Mouse (Mus musculus): Measurements from ENCODE around the gene Rln3. TPM values are rescaled to one million over a fixed set of nuclear protein-coding genes. Genes with fewer than 3 reads are reported as not detected.
A peak's percentile ranks its signal among the peaks of the same experiment; 100 is the strongest.

Rln3 gene
- polyA plus RNA-seq, 1 experiment from 2014 or later, result 0.67 TPM

DNA sequence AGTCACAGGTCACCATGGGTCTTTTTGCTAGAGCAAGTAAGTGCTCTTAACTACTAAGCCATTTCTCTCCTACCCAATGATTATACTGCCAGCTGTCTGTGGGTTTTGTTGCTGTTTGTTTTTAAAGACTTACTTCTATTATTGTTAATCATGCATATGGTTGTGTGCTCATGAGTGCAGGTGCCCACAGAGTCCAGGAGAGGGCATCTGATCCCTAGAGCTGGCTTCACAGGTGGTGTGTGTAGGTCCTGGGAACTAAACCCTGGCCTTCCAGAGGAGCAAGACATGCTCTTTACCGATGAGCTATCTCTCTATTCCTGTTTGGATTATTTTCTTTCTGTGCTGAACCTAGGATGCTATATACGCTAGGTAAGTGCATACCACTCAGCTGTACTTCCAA lies 14.4 kb upstream of the Rln3 start:
- no peak for DNase-seq (ENCODE audit: low spot score)
- WGBS, result 81% methylated on average over 2 of the region's 2 CpGs
- no peaks in the 10 kb centered on the region for H3K36me3 ChIP-seq
- no peaks in the 10 kb centered on the region for H3K4me1 ChIP-seq
- no peak overlapping the region for H3K4me3 ChIP-seq
- 0 out of 2 replicates have a peak, but pooled peaks cover 6% of the 10 kb centered on the region for H3K27me3 ChIP-seq (ENCODE audit: insufficient read depth, poor library complexity, severe bottlenecking)
- no peak overlapping the region for H3K27ac ChIP-seq
- H3K9me3 ChIP-seq, result no peaks in the 10 kb centered on the region

DNA sequence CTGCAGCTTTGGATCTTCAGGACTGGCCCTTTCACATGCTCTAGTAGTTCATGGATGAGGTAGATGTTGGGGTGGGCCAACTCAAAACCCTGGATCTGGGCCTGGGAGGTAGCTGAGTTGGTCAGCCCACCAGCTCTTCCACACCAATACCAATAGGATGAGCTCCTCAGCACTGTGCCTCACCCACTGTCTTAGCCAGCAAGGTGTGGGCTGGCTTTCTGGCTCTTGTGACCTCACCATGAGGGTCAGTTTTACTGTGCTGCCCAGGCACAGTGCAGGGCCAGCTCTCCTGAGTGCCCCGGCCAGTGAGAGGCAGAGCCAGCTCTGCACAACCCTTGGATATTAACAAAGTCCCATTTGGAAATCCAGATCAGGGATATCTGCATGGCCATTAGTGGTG lies 13.0 kb upstream of the Rln3 start:
- H3K36me3 ChIP-seq, result no peaks in the 10 kb centered on the region
- no peaks in the 10 kb centered on the region; the same call in 1 of the 2 replicates for H3K4me1 ChIP-seq
- H3K9me3 ChIP-seq, result no peaks in the 10 kb centered on the region
- 76% methylated on average over 1 of the region's 1 CpGs for WGBS
- H3K27me3 ChIP-seq (ENCODE audit: insufficient read depth, poor library complexity, severe bottlenecking), result 0 out of 2 replicates have a peak, but pooled peaks cover 6% of the 10 kb centered on the region
- DNase-seq (ENCODE audit: low spot score), result no peak
- H3K4me3 ChIP-seq, result no peak overlapping the region
- H3K27ac ChIP-seq, result no peak overlapping the region

DNA sequence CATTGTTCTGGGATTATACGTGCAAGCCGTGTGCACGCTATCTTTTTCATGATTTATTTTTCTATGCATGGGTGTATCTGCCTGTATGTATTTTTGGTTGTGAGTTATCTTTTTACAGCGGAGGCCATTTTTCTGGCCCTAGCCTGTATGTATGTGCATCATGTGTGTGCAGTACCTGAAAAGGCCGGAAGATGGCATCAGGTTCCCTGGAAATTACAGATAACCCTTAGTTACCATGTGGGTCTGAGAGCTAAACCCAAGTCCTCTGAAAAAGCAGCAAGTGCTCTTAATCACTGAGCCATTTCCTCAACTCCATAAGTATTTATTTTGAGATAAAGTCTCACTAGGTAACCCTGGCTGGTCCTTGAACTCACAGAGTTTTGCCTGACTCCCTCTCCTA lies 8.4 kb upstream of the Rln3 start:
- H3K27me3 ChIP-seq (ENCODE audit: insufficient read depth, poor library complexity, severe bottlenecking), result 0 out of 2 replicates have a peak, but pooled peaks cover 10% of the 10 kb centered on the region
- H3K4me3 ChIP-seq, result no peak overlapping the region
- peaks cover 5% of the 10 kb centered on the region; the same call in 1 of the 2 replicates for H3K4me1 ChIP-seq
- H3K36me3 ChIP-seq, result no peaks in the 10 kb centered on the region
- DNase-seq (ENCODE audit: low spot score), result no peak
- no peak overlapping the region for H3K27ac ChIP-seq
- H3K9me3 ChIP-seq, result no peaks in the 10 kb centered on the region
- 90% methylated on average over 5 of the region's 5 CpGs for WGBS

DNA sequence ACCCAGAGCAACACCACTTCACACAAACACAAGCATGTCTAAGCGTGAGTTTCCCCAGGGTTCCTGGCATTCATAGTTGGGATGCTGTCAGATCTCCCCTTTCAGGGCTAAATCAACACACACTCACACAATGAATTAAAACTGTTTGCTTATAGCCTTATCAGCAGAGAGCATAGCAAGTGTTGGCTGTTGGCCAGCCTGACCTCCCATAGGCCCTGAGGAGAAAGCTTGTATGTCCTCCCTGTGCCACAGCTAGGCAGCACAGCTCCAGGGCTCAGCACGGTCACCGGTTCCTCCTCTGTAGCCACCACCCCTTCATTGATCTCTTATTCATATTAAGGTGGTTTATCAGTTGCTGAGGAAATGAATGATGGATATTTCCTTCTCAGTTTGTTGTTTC lies 7.9 kb upstream of the Rln3 start:
- H3K4me1 ChIP-seq, result peaks cover 5% of the 10 kb centered on the region; the same call in 1 of the 2 replicates
- no peaks in the 10 kb centered on the region for H3K9me3 ChIP-seq
- WGBS, result 64% methylated on average over 3 of the region's 3 CpGs
- H3K4me3 ChIP-seq, result no peak overlapping the region
- no peak for DNase-seq (ENCODE audit: low spot score)
- no peak overlapping the region for H3K27ac ChIP-seq
- no peaks in the 10 kb centered on the region for H3K36me3 ChIP-seq
- H3K27me3 ChIP-seq (ENCODE audit: insufficient read depth, poor library complexity, severe bottlenecking), result 0 out of 2 replicates have a peak, but pooled peaks cover 7% of the 10 kb centered on the region

DNA sequence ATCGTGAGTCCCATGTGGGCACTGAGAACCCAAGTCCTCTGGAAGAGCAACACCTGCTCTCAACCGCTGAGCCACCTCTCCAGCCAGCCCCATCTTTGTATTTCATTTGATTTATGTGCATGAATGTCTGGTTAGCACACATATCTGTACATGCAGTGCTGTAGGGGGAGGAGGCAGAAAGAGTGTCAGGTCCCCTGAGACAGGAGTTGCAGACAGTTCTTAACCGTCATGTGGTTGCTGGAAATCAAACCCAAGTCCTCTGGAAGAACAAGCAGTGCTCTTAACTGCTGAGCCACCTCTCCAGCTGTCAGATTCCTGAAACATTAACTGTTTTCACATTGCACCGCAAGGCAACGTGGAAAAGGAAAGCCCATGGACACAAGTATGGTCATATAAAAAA lies 3.4 kb upstream of the Rln3 start:
- no peak overlapping the region for H3K4me3 ChIP-seq
- no peaks in the 10 kb centered on the region for H3K36me3 ChIP-seq
- H3K27ac ChIP-seq, result no peak overlapping the region
- 69% methylated on average over 5 of the region's 5 CpGs for WGBS
- no peak for DNase-seq (ENCODE audit: low spot score)
- peaks cover 29% of the 10 kb centered on the region for H3K27me3 ChIP-seq (ENCODE audit: insufficient read depth, poor library complexity, severe bottlenecking)
- H3K9me3 ChIP-seq, result no peaks in the 10 kb centered on the region
- H3K4me1 ChIP-seq, result peaks cover 15% of the 10 kb centered on the region

DNA sequence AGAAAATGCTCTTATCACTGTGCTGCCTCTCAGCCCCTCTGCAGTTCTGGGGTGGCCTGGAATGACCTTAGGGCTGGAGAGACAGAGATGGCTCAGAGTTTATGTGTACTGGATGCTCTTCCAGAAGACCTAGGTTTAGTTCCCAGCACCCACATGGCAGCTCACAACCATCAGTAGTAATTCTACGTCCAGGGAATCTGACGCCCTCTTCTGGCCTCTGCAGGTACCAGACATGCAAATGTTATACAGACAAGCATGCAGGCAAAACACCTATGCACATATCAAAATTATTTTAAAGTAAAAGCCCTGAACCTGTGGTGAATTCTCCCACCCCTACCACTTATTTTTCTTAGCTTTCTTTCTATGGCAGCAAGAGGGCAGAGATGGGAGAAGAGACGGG lies 1.7 kb upstream of the Rln3 start:
- DNase-seq (ENCODE audit: low spot score), result no peak
- Histone ChIP-seq H3K36me3 (no peaks in the 10 kb centered on the region), H3K27ac (no peak overlapping the region), H3K4me1 (peaks cover 27% of the 10 kb centered on the region), H3K9me3 (no peaks in the 10 kb centered on the region), H3K4me3 (no peak overlapping the region), H3K27me3 (ENCODE audit: insufficient read depth, poor library complexity, severe bottlenecking) (peaks cover 45% of the 10 kb centered on the region)
- 79% methylated on average over 3 of the region's 3 CpGs for WGBS

DNA sequence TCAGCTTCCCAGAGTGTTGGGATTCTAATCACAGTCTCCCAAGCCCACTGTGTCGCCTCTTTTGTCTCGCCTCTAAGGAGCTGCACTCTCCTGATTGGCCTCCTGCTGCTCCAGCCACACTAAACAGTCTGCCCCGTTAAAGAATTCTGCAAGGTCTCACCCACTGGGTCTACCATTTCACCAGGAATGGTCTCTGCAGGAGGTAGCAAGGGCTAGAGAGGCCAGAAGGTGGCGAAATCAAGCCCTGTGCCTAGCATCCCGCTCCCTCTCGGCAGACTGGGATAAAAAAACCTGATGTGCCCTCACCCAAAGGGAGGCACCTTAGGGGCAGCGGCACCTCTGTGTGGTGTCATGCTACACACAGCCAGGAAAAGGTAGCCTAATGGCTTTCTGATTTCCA lies 697 bp downstream of the Rln3 start:
- H3K36me3 ChIP-seq, result no peaks in the 10 kb centered on the region
- DNase-seq (ENCODE audit: low spot score), result no peak
- no peaks in the 10 kb centered on the region for H3K9me3 ChIP-seq
- H3K27me3 ChIP-seq (ENCODE audit: insufficient read depth, poor library complexity, severe bottlenecking), result peaks cover 68% of the 10 kb centered on the region
- H3K4me3 ChIP-seq, result peak overlapping the region; percentile 49; the same call in 1 of the 2 replicates
- no peak overlapping the region for H3K27ac ChIP-seq
- WGBS, result 0% methylated on average over 7 of the region's 7 CpGs
- H3K4me1 ChIP-seq, result peaks cover 25% of the 10 kb centered on the region

DNA sequence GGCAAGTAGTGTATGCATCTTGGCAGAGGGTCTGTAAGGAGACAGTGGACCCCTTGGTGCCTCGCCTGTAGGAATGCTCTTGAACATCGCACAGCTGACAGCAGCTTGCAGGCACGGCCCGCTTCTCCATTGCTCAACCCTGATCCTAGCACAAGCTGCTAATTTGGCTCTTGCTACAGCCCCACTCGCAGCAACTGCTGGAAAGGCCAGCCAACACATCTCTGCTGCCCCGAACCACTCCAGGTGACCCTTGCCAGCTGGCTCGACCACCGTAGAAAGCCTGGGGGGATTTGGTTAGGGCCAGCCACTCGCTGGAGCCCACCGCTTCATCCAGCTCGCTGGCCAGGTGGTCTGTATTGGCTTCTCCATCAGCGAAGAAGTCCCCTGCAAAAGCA lies 1.9 kb downstream of the Rln3 start:
- DNase-seq (ENCODE audit: low spot score), result no peak
- 29% methylated on average over 12 of the region's 12 CpGs for WGBS
- peak overlapping the region; percentile 61 for H3K4me3 ChIP-seq
- no peak overlapping the region for H3K27ac ChIP-seq
- no peaks in the 10 kb centered on the region for H3K9me3 ChIP-seq
- H3K27me3 ChIP-seq (ENCODE audit: insufficient read depth, poor library complexity, severe bottlenecking), result peaks cover 72% of the 10 kb centered on the region
- no peaks in the 10 kb centered on the region for H3K36me3 ChIP-seq
- peaks cover 25% of the 10 kb centered on the region for H3K4me1 ChIP-seq

DNA sequence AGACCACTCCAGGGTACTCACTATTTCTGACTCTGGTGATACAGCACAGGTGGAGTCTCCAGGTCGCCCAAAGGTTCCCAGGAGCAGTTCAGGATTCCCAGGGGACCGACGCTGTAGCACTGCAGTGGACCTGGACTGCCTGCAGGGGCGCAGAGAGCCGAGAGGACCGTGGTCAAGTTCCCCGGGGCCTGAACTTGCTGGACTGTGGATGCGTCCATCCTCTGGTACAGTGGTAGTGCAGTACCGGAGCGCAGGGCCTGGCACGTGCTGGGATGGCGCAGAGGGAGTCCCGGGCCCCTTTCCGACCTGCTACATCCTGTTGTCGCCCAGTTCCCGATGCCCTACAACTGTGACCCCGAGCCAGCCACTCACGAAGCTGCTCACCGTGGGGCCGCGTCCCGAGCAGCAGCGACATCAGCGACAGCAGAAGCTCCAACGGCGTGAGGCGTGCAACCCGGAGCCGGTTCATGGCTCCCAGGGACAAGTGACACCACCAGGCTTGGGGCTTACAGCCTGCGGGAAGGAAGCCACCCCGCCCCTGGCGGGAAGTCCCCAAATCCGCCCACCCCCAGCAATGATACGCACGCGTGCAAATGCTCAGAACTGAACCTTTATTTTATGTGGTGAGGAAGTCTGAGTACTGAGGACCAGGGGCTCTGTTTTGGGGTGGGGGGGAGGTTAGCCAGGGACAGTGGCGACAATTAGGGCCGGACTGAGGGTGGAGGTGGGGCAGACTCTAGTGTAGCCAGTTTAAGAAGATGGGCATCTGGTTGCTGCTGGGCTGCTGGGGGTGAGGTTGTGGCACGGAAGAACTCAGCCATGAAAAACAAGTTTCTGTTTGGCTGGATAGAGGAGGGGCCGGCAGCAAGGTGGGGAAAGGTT lies 2.5 kb downstream of the Rln3 start, which contains the start of gene Il27ra:
Gene Il27ra (minus strand): TSS at position 524 of the 882 bp plus-strand sequence.
- Histone ChIP-seq H3K27ac (peak within 1 kb of the TSS; percentile 50; the same call in 1 of the 2 replicates), H3K27me3 (ENCODE audit: insufficient read depth, poor library complexity, severe bottlenecking) (peaks cover 74% of the 10 kb centered on the region), H3K9me3 (no peaks in the 10 kb centered on the region), H3K4me3 (peak within 1 kb of the TSS; percentile 61), H3K36me3 (no peaks in the 10 kb centered on the region), H3K4me1 (peaks cover 25% of the 10 kb centered on the region)
- WGBS, result 2% methylated on average over 40 of the region's 40 CpGs
- DNase-seq (ENCODE audit: low spot score), result peak; percentile 87

DNA sequence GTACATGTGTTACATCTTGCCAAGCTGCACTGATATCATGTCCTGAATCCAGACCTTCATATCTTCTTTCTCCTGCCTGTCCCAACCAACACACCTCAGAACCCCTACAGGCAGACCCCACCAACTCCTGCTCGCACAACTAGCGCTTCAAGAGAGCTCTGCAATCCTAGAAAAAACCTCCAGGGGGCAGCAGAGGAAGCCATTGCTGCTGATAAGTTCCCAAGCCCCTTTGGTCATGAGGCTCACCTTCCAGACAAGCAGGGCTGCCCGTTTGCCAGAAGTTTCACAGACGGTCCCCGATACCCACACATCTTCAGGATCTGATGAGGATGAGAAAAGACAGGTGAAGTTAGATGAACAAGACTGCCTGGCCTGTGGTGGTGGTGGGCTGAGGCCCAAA lies 5.8 kb downstream of the Rln3 start:
- Histone ChIP-seq H3K36me3 (no peaks in the 10 kb centered on the region), H3K27ac (no peak overlapping the region), H3K9me3 (no peaks in the 10 kb centered on the region), H3K4me3 (no peak overlapping the region), H3K27me3 (ENCODE audit: insufficient read depth, poor library complexity, severe bottlenecking) (peaks cover 75% of the 10 kb centered on the region), H3K4me1 (peaks cover 15% of the 10 kb centered on the region)
- WGBS, result 10% methylated on average over 5 of the region's 5 CpGs
- peak; percentile 90 for DNase-seq (ENCODE audit: low spot score)

DNA sequence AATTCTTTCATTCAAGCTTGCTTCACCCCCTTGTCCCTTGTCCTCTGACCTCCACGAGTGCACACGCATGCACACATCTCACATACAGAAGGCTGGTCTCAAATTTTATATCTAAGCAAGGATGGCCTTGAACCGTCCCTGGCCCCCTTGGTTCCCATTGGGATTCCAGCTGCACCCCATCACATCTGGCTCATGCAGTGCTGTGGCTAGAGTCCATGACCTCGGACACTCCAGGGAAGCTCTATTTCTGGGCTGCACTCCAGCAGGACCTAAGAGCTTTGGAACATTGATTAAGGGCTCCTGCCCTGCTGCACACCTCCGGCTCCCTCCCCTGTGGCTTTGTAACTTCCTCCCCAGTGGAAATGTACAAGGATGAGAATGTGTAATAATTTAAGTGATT lies 6.8 kb downstream of the Rln3 start:
- Histone ChIP-seq H3K36me3 (no peaks in the 10 kb centered on the region), H3K27me3 (ENCODE audit: insufficient read depth, poor library complexity, severe bottlenecking) (peaks cover 64% of the 10 kb centered on the region), H3K27ac (no peak overlapping the region), H3K9me3 (no peaks in the 10 kb centered on the region), H3K4me1 (peaks cover 14% of the 10 kb centered on the region), H3K4me3 (no peak overlapping the region)
- no peak for DNase-seq (ENCODE audit: low spot score)
- WGBS, result 69% methylated on average over 5 of the region's 5 CpGs

DNA sequence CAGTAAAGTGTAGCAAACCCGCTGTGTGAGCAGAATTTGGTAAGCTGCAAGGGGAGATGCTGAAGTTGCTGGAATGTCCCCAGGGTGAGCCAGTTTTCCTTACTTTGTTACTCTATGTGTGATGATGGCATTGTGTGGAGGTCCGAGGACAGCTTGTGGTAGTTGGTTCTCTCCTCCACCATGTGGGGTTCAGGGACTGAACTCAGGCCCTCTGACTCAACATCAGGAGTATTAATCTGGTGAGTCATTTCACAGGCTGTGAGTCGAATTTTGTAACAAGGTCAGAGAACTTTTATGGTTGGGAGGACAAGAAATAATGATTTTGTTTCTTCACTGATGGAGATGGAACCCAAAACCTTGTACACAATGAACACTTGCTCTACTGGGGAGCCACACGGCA lies 12.0 kb downstream of the Rln3 start:
- WGBS, result 69% methylated on average over 4 of the region's 4 CpGs

DNA sequence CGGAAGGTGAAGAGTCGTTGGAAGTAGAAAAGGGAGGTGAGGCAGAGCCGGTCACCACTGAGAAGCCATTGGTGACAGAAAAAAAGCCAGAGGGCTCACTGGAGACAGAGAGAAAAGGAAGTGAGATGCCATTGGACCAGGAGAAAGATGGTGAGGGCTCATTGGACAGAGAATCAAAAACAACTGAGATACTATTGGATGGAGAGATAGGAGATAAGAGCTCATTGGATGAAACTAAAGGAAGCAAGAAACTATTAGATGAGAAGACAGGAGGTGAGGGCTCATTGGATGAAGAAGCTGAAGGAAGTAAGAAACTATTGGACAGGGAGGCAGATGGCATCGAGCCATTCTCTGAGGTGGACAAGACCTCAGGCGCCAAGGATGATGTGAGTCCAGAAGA lies 15.5 kb downstream of the Rln3 start:
- no peaks in the 10 kb centered on the region for H3K36me3 ChIP-seq
- DNase-seq (ENCODE audit: low spot score), result no peak
- peaks cover 63% of the 10 kb centered on the region for H3K27me3 ChIP-seq (ENCODE audit: insufficient read depth, poor library complexity, severe bottlenecking)
- peaks cover 16% of the 10 kb centered on the region for H3K4me1 ChIP-seq
- WGBS, result 78% methylated on average over 5 of the region's 5 CpGs
- no peak overlapping the region for H3K27ac ChIP-seq
- H3K9me3 ChIP-seq, result no peaks in the 10 kb centered on the region
- H3K4me3 ChIP-seq, result no peak overlapping the region

More for the DNA sequence above, 12.0 kb downstream of the Rln3 start:
- Histone ChIP-seq H3K9me3 (no peaks in the 10 kb centered on the region), H3K4me1 (no peaks in the 10 kb centered on the region), H3K36me3 (no peaks in the 10 kb centered on the region), H3K27ac (no peak overlapping the region), H3K4me3 (no peak overlapping the region), H3K27me3 (ENCODE audit: insufficient read depth, poor library complexity, severe bottlenecking) (peaks cover 47% of the 10 kb centered on the region)
- no peak for DNase-seq (ENCODE audit: low spot score)

All from heart, embryonic 10.5 days (tissue).